21 mouse cellular contexts compared by ENCODE assay signal in the genomic region with DNA sequence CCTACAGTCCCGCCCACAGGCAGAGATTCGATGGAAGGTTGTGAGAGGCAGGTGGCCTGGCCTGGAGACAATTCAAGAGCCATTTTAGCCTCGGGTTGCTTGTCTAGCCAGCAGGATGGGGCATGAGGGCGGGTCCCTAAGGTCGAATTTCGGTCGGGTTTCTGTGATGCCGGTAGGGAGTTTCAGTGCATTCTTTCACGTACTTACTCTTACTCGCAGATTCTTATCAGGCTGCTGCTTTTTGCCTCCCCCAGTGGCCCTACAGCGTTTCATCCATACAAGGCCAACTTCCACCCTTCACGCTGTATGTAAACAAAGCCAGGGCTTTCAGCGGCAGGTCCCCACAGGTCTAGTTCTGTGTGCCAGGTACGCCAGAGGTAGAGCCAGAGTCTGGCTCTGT. TPM values are rescaled to one million over a fixed set of nuclear protein-coding genes. Genes with fewer than 3 reads are reported as not detected.
DNase-seq lines count a peak whose midpoint lies in the region; ATAC-seq lines count a peak whose summit lies in the region.
"Had no signal": no experiment of that assay in that cellular context is flagged by ENCODE, and none has a peak within 500 bp of the region (broad histone marks: within the 10 kb centered on the region; RNA-seq: fewer than 3 reads in every experiment).

No protein-coding gene starts in this region.

- no peak for ATAC-seq in kidney, embryonic 14.5 days (ENCODE audit: low FRiP score, low TSS enrichment)
- ATAC-seq in lung, embryonic 16.5 days (ENCODE audit: low read depth), result peak; percentile 60
- no peak; the same call in 1 of the 2 replicates for ATAC-seq in stomach, embryonic 16.5 days (ENCODE audit: insufficient read depth, low FRiP score)
- ATAC-seq: midbrain, embryonic 13.5 days had no signal

- H3K27me3 ChIP-seq in kidney, embryonic 14.5 days (ENCODE audit: control insufficient read depth, insufficient read depth, low read length), result no peaks in the 10 kb centered on the region
- H3K27me3 ChIP-seq in lung, embryonic 16.5 days (ENCODE audit: control insufficient read depth, insufficient read depth, low read depth, low read length), result no peaks in the 10 kb centered on the region
- H3K27me3 ChIP-seq in stomach, embryonic 16.5 days (ENCODE audit: control insufficient read depth, insufficient read depth, low read length), result no peaks in the 10 kb centered on the region
- H3K27me3 ChIP-seq: intestine, embryonic 15.5 days; midbrain, embryonic 13.5 days had no signal

- no peak overlapping the region; the same call in 1 of the 2 replicates for H3K4me2 ChIP-seq in kidney, embryonic 14.5 days (replicated peaks; ENCODE audit: low read depth, low read length)
- H3K4me2 ChIP-seq in lung, embryonic 16.5 days (ENCODE audit: low read depth, low read length), result no peak overlapping the region
- no peak overlapping the region for H3K4me2 ChIP-seq in stomach, embryonic 16.5 days (ENCODE audit: low read depth, low read length)
- H3K4me2 ChIP-seq: hindbrain, embryonic 13.5 days; midbrain, embryonic 13.5 days had no signal

- H3K9me3 ChIP-seq in kidney, embryonic 14.5 days (ENCODE audit: control insufficient read depth, low read length), result no peaks in the 10 kb centered on the region
- H3K9me3 ChIP-seq in lung, embryonic 16.5 days (ENCODE audit: control insufficient read depth, low read length), result no peaks in the 10 kb centered on the region
- H3K9me3 ChIP-seq in stomach, embryonic 16.5 days (replicated peaks; ENCODE audit: control insufficient read depth, low read length), result no peaks in the 10 kb centered on the region
- H3K9me3 ChIP-seq: forebrain, embryonic 10.5 days; G1E; heart, embryonic 10.5 days; hindbrain, embryonic 13.5 days; intestine, embryonic 15.5 days; midbrain, embryonic 13.5 days had no signal

- peak overlapping the region; percentile 55; the same call in 1 of the 2 replicates for H3K27ac ChIP-seq in kidney, embryonic 14.5 days (ENCODE audit: low read depth, low read length)
- H3K27ac ChIP-seq in lung, embryonic 16.5 days (ENCODE audit: low read length), result peak overlapping the region; percentile 79
- peak overlapping the region; percentile 40 for H3K27ac ChIP-seq in stomach, embryonic 16.5 days (ENCODE audit: low read length)
- H3K27ac ChIP-seq: forebrain, embryonic 10.5 days; heart, embryonic 10.5 days; hindbrain, embryonic 13.5 days; intestine, embryonic 15.5 days; midbrain, embryonic 13.5 days had no signal

- WGBS in kidney, embryonic 14.5 days, result 49% methylated on average over 14 of the region's 14 CpGs
- 35% methylated on average over 14 of the region's 14 CpGs for WGBS in lung, embryonic 16.5 days
- 37% methylated on average over 14 of the region's 14 CpGs for WGBS in stomach, embryonic 16.5 days

- no peak for DNase-seq in kidney, adult 8-10 months
- DNase-seq in lung, postnatal 10 days, result no peak
- peak; percentile 49 for DNase-seq in R1 (ENCODE audit: low read depth, low spot score)
- DNase-seq in embryo, embryonic 11 days, result no peak
- DNase-seq in cerebellum, postnatal 25 days, result no peak
- DNase-seq: B cell, adult 2 months; cerebellum, adult 9-11 months; gastrocnemius, postnatal 36 days; heart, postnatal 10 days; kidney, postnatal 36 days; right cerebral cortex, postnatal 14 days; thymus, postnatal 4 days had no signal

- H3K9ac ChIP-seq in kidney, embryonic 14.5 days (ENCODE audit: low read depth, low read length), result no peak overlapping the region
- no peak overlapping the region; the same call in 1 of the 2 replicates for H3K9ac ChIP-seq in lung, embryonic 16.5 days (ENCODE audit: low read length)
- no peak overlapping the region for H3K9ac ChIP-seq in stomach, embryonic 16.5 days (ENCODE audit: low read length)
- H3K9ac ChIP-seq: hindbrain, embryonic 13.5 days; intestine, embryonic 15.5 days; midbrain, embryonic 13.5 days had no signal

- no peaks in the 10 kb centered on the region for H3K4me1 ChIP-seq in kidney, embryonic 14.5 days (ENCODE audit: control insufficient read depth, insufficient read depth, low read length)
- H3K4me1 ChIP-seq in lung, embryonic 16.5 days (replicated peaks; ENCODE audit: control insufficient read depth, insufficient read depth, low read length), result peaks cover 28% of the 10 kb centered on the region
- H3K4me1 ChIP-seq in stomach, embryonic 16.5 days (ENCODE audit: control insufficient read depth, insufficient read depth, low read length), result peaks cover 10% of the 10 kb centered on the region

- H3K4me3 ChIP-seq in kidney, embryonic 14.5 days (ENCODE audit: low read length), result no peak overlapping the region
- H3K4me3 ChIP-seq in lung, embryonic 16.5 days (ENCODE audit: low read length), result no peak overlapping the region
- no peak overlapping the region for H3K4me3 ChIP-seq in stomach, embryonic 16.5 days (replicated peaks; ENCODE audit: low read length)
- H3K4me3 ChIP-seq: forebrain, embryonic 10.5 days; heart, embryonic 10.5 days; hindbrain, embryonic 13.5 days; intestine, embryonic 15.5 days; midbrain, embryonic 13.5 days had no signal

- H3K36me3 ChIP-seq in kidney, embryonic 14.5 days (ENCODE audit: control insufficient read depth, insufficient read depth, low read length), result no peaks in the 10 kb centered on the region
- H3K36me3 ChIP-seq in lung, embryonic 16.5 days (ENCODE audit: control insufficient read depth, insufficient read depth, low read length), result no peaks in the 10 kb centered on the region
- no peaks in the 10 kb centered on the region for H3K36me3 ChIP-seq in stomach, embryonic 16.5 days (ENCODE audit: control insufficient read depth, insufficient read depth, low read length)
- H3K36me3 ChIP-seq: forebrain, embryonic 10.5 days; G1E; heart, embryonic 10.5 days; hindbrain, embryonic 13.5 days; intestine, embryonic 15.5 days; midbrain, embryonic 13.5 days had no signal

RNA-seq across cellular contexts. Expression of a gene that starts 24.3 kb away (rescaled TPM):
- 24.0 and 30.2 TPM in 2 replicates for polyA plus RNA-seq in kidney, embryonic 14.5 days (2014; fragmentation: Nextera tagmentation; extraction: Ambion mirVana)
- polyA plus RNA-seq in lung, embryonic 16.5 days (2015; fragmentation: Nextera tagmentation; extraction: Ambion mirVana), result 110 and 119 TPM in 2 replicates
- 90.7 and 107 TPM in 2 replicates for polyA plus RNA-seq in stomach, embryonic 16.5 days (2015; fragmentation: Nextera tagmentation; extraction: Ambion mirVana)
